Mouse (Mus musculus) cerebellum, postnatal 4 days (tissue): ENCODE measurements at regions not wholly inside any gene's neighbourhood (a gene's known extent, or its start where the extent isn't known, plus 50 kb on each side); places are given as distances from the start of the nearest gene placed in this dataset.
"Not testable (repeated sequence)": the region's sequence is repeated elsewhere in the genome, so short reads cannot be mapped to it uniquely, and the experiment has no call there.

Experiments used
- DNase-seq, 2 experiments: peaks; one replicate each; pipeline ENCODE4 v3.0.0; 2022; ENCODE audit warnings: low spot score in 2 of 2, mixed read lengths in 1 of 2

DNA sequence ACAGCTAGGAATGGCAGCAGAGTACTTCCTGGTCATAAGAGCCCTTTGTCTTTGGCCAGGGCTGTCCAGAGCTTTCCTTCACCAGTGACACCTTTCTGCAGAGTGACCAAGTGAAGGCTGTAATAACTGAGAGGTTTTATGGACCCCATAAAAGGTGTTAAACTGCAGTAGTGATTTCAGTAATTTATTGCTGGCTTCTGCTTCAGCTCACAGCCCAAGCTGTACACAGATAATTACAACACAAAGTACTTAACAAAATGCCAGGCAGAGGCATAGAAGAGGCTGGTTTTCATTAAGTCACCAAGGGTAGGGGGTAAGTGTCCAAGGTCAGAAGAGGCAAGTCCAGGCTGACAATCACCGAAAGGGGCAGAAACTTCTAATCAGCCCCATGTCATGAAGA is 83.8 kb downstream of the Eif4e start:
- DNase-seq, result no peak

DNA sequence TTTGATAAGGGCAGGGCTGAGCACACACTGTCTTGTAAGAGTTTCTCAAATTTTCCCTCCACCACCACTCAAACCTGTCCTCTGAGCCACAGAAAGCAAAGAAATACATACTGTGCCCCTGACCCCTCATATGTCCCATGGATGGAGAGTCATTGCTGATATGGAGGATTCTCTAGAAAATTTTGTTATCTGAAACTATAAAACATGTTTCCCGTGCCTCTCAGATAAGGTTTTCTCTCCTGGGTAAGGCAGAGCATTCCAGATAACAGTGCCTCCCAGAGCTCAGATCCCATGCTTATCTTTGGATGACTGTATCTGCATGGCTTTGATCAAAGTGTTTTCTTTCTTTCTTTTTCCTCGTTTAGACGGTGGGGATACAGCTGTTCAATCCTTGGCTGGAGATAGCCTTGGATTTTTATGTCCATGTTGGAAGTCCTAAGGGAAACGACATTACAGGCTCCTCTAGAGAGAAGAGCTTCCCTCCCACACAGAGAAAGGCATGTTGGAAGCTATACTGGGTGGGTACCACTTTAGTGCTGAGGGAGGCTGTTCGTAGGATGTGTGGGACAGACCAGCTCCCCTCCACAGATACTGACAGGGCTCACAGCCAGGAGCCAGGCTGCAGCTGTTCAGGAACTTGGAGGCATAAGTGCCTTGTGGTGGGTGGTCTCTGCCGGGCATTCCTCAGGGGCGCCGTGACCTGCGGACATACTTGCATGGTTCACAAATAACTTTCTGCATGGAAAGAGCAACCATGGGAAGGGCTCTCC is 87.1 kb downstream of the Eif4e start:
- no peak for DNase-seq

DNA sequence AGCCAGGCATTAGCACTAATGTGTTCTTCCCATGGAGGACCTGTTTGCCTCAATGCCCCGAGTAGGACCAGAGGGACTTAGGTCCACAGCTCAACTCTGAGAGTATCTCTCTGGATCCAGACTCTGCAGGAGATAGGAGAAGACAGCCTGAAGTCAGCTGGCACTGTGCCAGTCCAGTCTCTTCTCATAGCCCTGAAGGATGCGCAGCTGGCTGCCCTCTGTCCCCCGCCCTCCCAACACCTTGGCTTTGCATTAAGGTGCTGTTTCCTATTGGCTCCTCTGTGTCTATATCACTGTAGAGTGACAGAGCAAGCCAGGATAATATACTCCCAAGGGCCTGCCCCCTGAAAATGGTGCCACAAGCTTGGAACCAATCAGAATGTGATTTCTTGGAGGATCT is 87.7 kb downstream of the Eif4e start:
- peak in 1 of 2 experiments; percentile 3 for DNase-seq

DNA sequence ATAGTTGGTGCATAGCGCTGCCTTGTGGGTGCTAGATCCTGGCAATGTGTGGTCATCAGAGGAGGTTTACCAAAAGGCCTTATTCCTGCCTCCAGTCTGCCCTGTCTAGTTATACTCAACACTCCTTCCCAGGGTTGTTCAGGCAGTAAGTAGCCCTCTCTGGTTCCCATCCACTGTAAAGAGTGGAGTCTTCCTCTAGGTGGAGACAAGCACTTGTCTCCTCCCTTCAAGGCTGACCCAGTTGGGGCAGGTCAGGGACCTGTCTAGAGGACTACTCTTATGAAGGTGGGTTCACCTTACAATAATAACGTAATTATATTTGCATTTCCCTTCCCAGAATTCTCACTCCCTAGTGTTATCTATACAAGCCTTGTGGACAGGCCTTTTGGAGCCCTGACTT is 88.9 kb downstream of the Eif4e start:
- no peak for DNase-seq

DNA sequence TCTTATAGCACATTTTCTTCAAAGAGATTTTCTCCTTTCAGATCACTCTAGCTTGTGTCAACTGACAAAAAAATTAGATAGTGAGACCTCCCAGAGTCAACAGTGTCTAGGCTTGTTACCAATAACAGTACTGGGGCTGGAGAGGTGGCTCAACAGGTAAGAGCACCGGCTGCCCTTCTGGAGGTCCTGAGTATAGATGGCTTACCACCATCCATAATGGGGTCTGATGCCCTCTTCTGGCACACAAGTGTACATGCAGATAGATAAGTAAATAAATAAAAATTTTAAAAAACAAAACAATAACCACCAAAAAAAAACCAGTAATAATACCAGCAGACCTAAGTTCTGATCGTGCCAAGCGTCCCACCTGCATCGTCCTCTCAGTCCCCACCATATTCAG is 94.3 kb downstream of the Eif4e start:
- DNase-seq, result no peak

DNA sequence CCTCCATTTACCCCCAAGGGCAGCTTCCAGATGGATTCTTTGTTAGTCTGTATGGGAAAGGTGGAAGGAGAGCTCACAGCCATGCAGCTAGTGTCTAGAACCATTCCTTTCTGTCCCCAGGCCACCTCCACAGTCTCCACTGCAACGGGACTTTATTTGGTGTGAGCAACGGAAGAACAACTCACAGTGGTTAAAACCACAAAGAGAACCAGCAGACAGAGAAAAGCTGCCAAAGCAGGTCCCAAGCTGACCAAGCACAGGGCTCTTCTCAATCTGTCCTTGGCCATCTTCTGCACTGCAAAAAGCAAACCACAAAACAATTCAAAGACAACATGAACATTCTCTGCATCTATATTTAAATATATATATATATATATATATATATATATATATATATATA is 98.1 kb downstream of the Eif4e start:
- no peak for DNase-seq

DNA sequence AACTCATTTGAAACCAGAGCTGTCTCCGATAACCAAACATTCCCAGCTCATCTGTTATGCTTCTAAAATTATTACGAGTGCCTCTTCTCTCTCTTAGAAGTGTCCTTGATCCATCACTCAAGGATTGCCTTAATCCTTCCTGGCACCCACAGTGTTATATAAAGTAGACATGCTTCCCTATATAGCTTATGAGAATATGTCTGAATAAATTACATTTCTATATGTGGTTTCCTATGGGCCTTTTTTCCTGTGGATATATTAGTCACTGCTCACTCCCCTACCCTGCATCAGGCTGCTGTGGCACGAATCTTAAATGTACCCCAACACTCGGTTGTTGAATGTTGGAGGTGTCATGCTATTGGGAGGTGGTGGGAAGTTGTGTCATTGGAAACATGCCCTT is 100.3 kb downstream of the Eif4e start:
- DNase-seq, result no peak

DNA sequence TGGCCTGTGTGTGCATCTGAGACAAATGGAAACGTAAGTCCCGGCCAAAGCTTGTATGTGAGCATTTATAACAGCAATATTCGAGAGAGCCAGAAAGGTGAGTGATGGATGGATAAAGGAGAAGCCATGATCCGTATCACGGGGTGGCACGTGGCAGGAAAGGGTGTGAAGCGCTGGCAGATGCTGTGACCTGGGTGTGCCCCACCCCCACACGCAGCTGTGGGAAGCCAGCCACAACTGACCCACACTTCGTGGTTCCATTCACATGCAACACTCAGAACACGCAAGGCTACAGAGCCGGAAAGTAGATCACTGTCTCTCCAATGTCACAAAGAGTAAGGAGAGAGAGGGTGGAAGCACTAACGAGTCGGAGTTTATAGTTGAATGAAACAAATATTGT is 104.3 kb downstream of the Eif4e start:
- no peak for DNase-seq

DNA sequence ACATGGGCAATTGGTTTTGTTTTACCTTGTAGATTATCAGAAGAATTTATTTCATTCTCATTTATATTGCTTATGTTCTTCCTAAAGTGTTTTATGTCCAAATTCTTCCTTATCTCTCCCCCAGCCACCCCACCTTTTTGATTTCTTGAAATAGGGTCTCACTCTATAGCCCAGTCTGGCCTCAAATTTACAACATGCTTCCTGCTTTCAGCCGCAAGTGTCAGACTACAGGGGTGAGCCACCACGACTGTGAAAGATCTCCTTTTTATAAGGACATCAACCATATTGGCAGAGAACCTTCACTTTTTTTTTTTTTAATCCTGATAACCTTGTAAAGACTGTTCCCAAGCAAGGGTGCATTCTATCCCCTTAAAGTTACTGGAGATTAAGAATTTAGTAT is 106.1 kb downstream of the Eif4e start:
- no peak for DNase-seq

DNA sequence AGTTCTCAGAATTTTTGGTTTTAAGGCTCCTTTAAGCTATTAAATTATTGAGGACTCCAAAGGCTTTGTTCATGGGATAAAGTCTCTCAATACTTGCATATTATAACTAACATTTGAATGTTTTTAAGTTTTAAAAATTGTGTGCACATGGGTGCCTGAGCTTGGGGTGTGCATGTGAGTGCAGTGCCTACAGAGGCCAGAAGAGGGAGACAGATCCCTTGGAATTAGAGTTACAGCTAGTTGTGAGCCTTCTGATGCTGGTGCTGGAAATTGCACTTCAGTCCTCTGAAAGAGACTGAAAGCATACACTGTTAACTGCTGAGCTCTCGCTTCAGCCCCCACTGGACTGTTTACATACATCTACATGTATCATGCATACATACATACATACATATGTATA is 100.0 kb upstream of the Tspan5 start:
- peak in 1 of 2 experiments; percentile 11 for DNase-seq

DNA sequence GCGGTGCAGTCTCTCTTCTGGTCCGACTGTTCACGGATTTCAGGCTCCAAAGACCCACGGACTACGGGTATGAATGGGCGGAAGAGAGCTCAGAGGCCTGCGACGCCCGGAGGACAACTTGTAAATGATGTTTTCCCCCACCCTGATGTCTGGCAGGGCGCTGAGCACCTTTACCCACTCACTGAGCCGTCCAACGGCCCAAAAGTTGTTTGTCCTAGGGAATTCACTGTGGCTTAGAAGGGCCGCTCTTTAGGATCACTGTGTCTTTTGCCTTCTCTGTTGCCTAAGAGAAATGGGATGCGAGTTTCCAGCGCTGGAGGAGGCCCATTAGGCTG is 98.1 kb upstream of the Tspan5 start:
- DNase-seq, result no peak

DNA sequence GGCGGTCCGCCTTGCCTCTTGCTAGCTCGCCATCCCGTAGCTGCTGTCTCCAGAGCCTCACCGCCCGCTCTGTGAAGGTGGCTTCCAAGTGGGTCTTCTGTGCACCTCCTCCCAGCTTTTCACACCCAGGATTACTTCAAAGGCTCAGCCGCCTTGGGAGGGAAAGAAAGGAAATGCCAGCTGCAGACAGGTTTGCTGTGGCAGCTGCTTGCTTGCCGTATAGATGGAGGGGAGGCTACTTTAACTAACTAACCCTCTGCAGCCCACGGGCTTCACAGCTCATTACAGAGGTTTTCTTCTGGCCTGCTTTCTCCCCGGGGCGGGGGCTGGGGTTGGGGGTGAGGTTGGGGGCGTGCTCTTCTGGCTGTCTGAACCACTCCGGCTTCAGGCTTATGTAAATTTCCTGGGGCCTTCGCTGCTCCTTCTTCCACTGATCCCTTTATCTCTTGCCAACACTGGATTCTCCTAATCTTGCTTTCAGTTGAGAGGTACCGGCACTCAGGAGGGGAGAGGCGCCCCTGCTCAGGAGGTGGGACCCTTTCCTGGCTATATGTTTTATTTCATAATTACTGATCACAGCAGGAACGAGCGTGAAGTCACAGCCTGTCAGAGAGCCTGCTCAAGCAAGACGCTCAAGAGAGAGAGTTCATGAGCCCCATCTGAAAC is 97.6 kb upstream of the Tspan5 start:
- DNase-seq, result peak in 1 of 2 experiments; percentile 12

DNA sequence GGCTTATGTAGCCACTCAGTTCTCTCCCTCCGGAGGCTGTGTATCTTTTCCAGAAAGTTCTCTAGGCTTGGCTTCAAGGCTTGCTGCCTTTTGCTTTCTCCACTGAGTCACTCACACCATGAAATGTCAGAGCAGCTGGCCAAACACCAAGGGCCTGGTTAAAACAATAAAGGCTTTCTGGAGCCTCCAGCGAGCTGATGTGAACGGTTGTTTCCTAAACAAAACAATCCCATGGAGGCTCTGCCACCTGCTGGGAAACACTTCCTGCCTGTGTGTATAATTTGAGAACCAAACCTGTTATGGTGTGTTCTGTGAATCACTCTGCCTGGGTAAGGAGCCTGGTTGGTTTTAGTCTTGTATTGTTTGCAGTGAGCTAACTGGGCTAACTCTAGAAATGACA is 96.7 kb upstream of the Tspan5 start:
- peak in 1 of 2 experiments; percentile 29 for DNase-seq

DNA sequence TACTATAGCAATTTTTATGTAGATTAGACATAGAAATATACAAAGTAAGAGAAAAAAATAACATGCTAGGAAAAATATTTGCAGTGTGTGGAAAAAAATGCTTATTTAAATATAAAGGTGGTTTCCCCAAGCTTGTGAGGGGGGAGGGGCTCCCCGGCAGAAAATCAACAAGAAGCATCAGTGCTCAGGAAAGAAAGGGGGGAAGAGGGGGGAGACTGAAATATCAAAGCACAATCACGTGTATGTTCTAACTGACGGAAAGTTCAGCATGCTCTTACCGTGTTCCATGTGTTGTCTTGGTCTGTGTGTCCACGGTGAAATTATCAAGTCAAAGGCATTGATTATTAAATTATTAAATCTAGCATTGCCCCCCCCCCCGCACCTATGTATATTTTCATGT is 92.3 kb upstream of the Tspan5 start:
- no peak for DNase-seq

DNA sequence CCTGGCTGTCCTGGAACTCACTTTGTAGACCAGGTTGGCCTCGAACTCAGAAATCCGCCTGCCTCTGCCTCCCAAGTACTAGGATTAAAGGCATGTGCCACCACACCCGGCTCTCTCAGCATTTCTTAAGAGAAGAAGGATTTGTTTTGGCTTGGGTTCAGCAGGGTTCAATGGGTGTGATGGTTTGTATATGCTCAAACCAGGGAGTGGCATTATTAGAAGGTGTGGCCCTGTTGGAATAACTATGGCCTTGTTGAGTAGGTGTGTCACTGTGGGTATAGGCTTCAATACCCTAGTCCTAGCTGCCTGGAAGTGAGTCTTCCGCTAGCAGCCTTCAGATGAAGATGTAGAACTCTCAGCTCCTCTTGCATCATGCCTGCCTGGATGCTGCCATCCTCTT is 91.3 kb upstream of the Tspan5 start:
- not testable (repeated sequence) for DNase-seq

DNA sequence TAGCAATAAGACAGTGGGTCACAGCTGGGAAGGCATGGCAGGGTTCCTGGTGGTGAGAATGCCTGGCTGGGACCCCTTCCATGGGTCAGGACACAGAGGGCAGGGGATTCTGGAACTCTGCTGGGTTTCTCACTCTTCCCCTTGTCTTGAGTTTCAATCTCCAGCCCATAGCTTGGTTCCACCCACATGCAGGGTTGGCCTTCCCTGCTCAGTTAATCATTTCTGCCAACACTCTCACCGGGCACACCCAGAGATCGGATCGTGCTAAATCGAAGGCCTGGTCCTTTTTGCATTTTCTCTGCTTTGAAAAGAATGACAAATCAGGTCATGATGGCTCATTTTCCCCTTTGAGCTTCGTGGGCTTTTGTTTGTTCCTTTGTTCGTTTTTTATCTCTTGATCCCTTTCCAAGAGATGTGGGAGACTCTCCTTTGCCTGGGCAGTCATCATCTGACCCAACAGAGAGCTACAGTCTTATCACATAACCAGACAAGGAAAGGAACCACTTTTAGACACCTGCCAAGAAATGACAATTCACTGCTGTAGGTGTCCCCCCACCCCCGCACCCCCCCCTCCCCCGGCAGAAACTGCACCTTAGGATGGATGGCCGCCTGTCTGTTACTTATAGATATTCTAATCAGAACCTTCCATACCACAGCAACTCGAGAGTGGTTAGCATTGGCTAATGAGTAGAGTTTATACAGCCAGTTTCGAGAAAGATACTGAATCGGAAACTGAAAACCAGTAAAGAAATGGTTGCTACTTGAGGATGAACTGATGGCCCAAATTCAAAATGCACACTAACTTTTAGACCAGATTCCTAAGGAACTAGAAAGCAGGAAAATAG is 90.4 kb upstream of the Tspan5 start:
- no peak for DNase-seq

DNA sequence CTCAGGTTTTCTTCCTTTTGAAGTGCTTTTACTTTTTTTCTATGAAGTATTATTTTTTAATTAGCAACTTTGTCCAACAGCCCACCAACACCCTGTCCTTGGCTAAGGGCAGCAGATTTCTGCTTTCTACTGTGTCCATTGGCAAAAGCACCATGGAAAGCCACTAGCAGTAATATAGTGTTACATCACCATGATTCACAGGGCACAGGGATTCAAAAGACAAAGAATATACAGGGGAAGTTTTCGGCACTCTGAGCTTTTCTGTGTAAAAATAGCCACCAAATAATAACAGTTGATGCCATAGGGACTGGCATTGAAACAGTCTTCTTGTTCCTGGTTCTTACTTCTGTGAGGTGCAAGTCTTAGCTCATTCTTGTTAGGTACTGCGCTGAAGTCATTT is 89.8 kb upstream of the Tspan5 start:
- DNase-seq, result no peak

DNA sequence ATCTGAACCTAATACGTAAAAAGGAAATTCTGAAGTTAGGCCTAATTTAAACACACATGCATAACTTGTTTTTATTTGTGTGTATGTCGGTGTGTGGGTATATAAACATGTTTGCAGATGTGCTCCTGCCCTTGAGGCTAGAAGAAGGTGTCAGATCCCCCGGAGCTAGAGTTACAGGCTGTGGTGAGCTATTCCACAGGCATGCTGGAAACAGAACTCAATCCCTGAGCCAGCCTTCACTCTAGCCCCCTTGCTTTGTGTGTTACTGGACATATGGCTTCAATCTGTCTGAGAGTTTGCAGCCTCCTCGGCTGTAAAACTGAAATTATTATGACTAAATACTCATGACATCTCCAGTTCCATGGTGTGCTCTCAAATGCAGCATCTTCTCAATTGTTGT is 89.3 kb upstream of the Tspan5 start:
- no peak for DNase-seq

DNA sequence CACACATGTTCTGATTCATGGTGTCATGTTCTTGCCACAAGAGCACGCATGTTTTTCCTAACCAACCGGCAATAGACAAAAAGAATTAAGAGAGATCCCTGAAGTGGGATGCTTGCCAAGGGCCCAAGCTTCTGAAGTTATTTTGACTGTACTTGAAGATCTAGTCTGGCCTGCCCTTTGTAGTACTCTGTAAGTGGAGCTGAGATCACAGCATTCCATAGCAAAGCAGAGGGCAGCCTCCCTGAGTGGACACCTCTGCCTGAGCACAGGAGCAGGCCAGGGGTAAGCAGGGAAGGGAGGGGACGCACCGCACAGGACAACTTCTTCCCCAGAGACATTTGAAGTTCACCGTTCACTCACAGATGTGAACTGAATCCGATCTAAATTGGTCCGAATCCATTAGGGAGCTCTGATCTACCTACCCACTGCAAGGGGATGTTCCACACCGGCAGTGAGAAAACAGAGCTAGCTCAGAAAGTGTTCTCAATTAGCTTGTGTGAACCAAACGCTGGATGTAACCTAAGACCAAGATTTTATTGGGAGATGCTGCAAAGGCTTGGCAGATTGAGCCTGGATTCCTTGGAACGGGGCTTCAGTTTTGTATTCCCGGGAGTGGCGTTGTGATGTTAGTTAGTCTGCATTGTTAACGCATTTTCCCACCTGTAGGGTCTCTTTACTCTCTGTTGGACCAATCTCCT is 88.3 kb upstream of the Tspan5 start:
- DNase-seq, result no peak

DNA sequence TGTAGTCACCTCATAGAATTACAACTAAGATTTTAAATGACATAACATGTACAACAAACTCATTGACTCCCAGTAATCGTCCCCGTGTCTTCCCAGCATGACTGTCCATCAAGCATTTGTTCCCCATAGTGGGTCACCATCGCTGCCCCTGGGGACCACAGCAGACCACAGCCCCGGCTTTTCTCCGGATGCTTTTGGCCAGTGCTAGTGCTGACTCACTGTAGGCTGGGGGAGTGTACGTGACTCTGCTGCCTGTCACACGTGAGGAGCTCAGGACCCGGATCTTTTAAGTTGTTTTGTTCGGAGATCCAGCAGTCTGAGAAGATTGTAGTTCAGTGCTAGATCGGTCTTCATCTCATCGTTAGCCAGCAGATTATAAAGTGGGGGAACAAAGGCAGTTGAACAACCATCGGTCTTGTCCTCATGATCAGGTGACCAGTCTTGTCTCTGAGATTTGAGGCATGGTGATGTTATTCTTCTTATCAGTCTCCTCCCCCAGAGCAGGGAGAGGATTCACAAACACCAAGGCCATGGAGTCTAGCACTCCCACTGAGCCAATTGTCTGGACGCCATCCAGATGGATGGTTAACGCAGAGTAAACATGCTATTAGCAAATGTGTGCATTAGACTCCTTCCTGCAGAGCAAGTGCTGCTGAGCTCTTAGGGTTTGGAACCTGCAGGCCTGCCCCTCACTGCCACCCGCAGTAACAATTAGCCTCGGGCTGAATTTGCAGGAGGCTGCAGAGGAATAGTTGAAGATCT is 87.2 kb upstream of the Tspan5 start:
- no peak for DNase-seq

DNA sequence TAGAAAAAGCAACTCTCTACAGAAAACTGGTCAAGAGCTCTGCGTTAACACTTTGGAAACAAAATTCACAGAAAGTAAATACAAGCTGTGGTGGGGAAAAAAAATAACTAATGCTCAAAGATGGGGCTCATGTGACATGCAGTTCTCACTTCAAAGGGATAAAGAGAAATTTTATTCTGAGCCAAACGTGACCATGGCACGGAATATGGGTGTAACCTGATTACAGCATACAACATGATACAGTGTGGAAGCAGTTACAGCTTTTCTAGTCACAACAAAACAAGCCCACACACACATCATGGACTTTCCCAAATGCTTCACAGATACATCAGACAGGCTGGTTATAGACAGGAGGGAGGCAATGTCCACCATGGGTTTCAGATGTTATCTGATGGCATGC is 86.5 kb upstream of the Tspan5 start:
- no peak for DNase-seq
